Mouse (Mus musculus): ENCODE measurements at regions not wholly inside any gene's neighbourhood (a gene's known extent, or its start where the extent isn't known, plus 50 kb on each side); places are given as distances from the start of the nearest gene placed in this dataset.
"Not testable (repeated sequence)": the region's sequence is repeated elsewhere in the genome, so short reads cannot be mapped to it uniquely, and the experiment has no call there.

DNA sequence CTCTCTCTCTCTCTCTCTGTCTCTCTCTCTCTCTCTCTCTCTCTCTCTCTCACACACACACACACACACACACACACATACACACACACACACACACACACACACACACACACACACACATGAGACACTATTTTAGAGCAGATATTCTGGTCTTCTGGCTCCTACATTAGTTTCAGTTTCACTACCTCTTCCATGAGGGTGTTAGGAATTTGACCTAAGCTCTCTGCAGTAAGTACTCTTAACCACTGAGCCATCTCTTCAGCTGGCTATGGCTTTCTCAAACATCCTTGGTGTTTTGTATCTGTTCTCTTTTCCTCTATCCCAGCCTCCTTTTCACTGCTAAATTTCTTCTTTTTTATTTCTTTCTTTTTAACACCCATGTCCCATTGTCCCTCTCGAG, 533.1 kb downstream of the Ets1 start:
- TF ChIP-seq CTCF (IDR thresholded peaks at IDR 0.05; ENCODE audit: low read depth, low read length); GATA1 (IDR thresholded peaks at IDR 0.05; ENCODE audit: borderline replicate concordance, low read length); GATA2 (IDR thresholded peaks at IDR 0.05; ENCODE audit: borderline replicate concordance, low read depth, low read length); TAL1 (conservative IDR thresholded peaks at IDR 0.05; ENCODE audit: low read depth, low read length): not testable (repeated sequence)
